Mouse (Mus musculus): ENCODE measurements around the gene Fgf16. TPM values are rescaled to one million over a fixed set of nuclear protein-coding genes. Genes with fewer than 3 reads are reported as not detected.

The Fgf16 gene
- polyA plus RNA-seq, 1 experiment from 2014 or later = not detected

GRCm38 (mm10) chrX:105767932-105768331 lies 3.9 kb downstream of the Fgf16 start:
- no peak overlapping the region for H3K4me2 ChIP-seq (replicated peaks)
- ATAC-seq (ENCODE audit: low FRiP score, low read depth) = no peak
- peaks cover 49% of the 10 kb centered on the region for H3K27me3 ChIP-seq
- H3K4me1 ChIP-seq = peaks cover 2% of the 10 kb centered on the region; the same call in 1 of the 2 replicates
- no peak overlapping the region for H3K9ac ChIP-seq (replicated peaks)
- H3K27ac ChIP-seq (replicated peaks) = no peak overlapping the region
- H3K36me3 ChIP-seq = no peaks in the 10 kb centered on the region
- H3K9me3 ChIP-seq = no peaks in the 10 kb centered on the region
- H3K4me3 ChIP-seq = no peak overlapping the region
- 73% methylated on average over 3 of the region's 3 CpGs for WGBS

DNA sequence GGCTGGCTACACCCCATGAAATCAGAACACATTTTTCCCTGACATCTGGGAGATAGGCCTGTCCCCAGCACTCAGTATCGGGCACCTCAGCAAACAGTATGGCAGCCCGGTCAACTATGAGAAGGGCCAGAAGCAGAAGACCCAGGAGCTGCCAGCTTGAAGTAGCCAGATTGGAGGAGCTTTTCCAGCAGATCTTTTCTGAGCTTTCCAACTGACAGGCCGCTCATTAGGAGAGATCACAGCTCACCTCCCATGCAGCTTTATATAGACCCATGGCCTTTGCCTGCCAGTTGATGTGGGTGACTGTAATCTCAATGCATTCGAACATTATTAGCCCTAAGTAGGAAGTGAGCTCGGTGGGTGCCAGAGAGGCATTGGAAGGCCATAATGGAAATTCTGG lies 9.2 kb downstream of the Fgf16 start:
- Histone ChIP-seq H3K27me3 (peaks cover 21% of the 10 kb centered on the region), H3K9me3 (no peaks in the 10 kb centered on the region), H3K4me3 (no peak overlapping the region), H3K36me3 (no peaks in the 10 kb centered on the region), H3K4me2 (replicated peaks) (no peak overlapping the region), H3K9ac (replicated peaks) (no peak overlapping the region), H3K4me1 (no peaks in the 10 kb centered on the region), H3K27ac (replicated peaks) (no peak overlapping the region)
- 90% methylated on average over 5 of the region's 5 CpGs for WGBS
- no peak for ATAC-seq (ENCODE audit: low FRiP score, low read depth)

GRCm38 (mm10) chrX:105794806-105795403 lies 30.8 kb downstream of the Fgf16 start:
- Histone ChIP-seq H3K27me3 (no peaks in the 10 kb centered on the region; the same call in 1 of the 2 replicates), H3K4me1 (no peaks in the 10 kb centered on the region), H3K27ac (replicated peaks) (no peak overlapping the region), H3K9ac (replicated peaks) (no peak overlapping the region), H3K9me3 (no peaks in the 10 kb centered on the region), H3K36me3 (no peaks in the 10 kb centered on the region), H3K4me2 (replicated peaks) (no peak overlapping the region), H3K4me3 (no peak overlapping the region)
- ATAC-seq (ENCODE audit: low FRiP score, low read depth) = peak; percentile 44; the same call in 1 of the 2 replicates
- 57% methylated on average over 8 of the region's 8 CpGs for WGBS

- 88% methylated on average over 5 of the region's 5 CpGs for WGBS
Measured at GRCm38 (mm10) chrX:105824462-105824861, 60.4 kb downstream of the Fgf16 start.

More at GRCm38 (mm10) chrX:105824462-105824861, 60.4 kb downstream of the Fgf16 start:
- Histone ChIP-seq H3K4me2 (replicated peaks) (no peak overlapping the region), H3K9me3 (no peaks in the 10 kb centered on the region), H3K9ac (replicated peaks) (no peak overlapping the region), H3K27ac (replicated peaks) (no peak overlapping the region), H3K4me1 (no peaks in the 10 kb centered on the region), H3K36me3 (peaks cover 6% of the 10 kb centered on the region; the same call in 1 of the 2 replicates), H3K27me3 (peaks cover 16% of the 10 kb centered on the region; the same call in 1 of the 2 replicates), H3K4me3 (no peak overlapping the region)
- ATAC-seq (ENCODE audit: low FRiP score, low read depth) = no peak

Other genes with a start within 250 kb of the Fgf16 start
- 235 and 239 TPM in 2 replicates for gene Atrx, start 165.1 kb downstream of the Fgf16 start, polyA plus RNA-seq (2016; fragmentation: Nextera tagmentation; extraction: Ambion mirVana)
- 36.8 and 37.5 TPM in 2 replicates for gene Magt1, start 247.6 kb downstream of the Fgf16 start, polyA plus RNA-seq (2016; fragmentation: Nextera tagmentation; extraction: Ambion mirVana)